Mouse (Mus musculus) embryonic fibroblast, embryonic 13.5 days (primary cell): ENCODE results near the gene Casz1.

Experiments used
- CTCF ChIP-seq: IDR thresholded peaks from 2 replicates; pipeline ENCODE4 v1.5.1; 2011; ENCODE audit warnings: mild to moderate bottlenecking, control low read depth, low read length, moderate library complexity, borderline replicate concordance; ENCODE audit not compliant: insufficient read depth
- POLR2A ChIP-seq: IDR thresholded peaks from 2 replicates; pipeline ENCODE4 v1.6.1; 2011; ENCODE audit warnings: low read depth, mild to moderate bottlenecking, control low read depth, low read length, moderate library complexity

GRCm38 (mm10) chr4:148797475-148798324 is 6.5 kb upstream of the Casz1 start:
- no peak for TF ChIP-seq CTCF
- no peak for TF ChIP-seq POLR2A
